Mouse (Mus musculus) heart, embryonic 13.5 days (tissue): ENCODE data around the gene Stk19. TPM values are rescaled to one million over a fixed set of nuclear protein-coding genes. Genes with fewer than 3 reads are reported as not detected.

Source experiments
- ATAC-seq: fragments of 200-750 bp; cut with Nextera tagmentation; 2 replicates; pipeline ENCODE4 v1.8.0; 2017; ENCODE audit warnings: moderate TSS enrichment; ENCODE audit not compliant: insufficient number of reproducible peaks, low FRiP score, low TSS enrichment; ENCODE audit errors: extremely low read depth
- H3K27ac ChIP-seq: fragments of 300-500 bp; sonication (generic); replicated peaks from 2 replicates; pipeline ENCODE4 v1.5.1; 2015; ENCODE audit warnings: moderate library complexity, mild to moderate bottlenecking, inconsistent platforms
- H3K27me3 ChIP-seq: fragments of 300-500 bp; sonication (generic); replicated peaks from 2 replicates; pipeline ENCODE4 v1.6.1; 2015; ENCODE audit warnings: mild to moderate bottlenecking, inconsistent platforms
- H3K36me3 ChIP-seq: fragments of 300-500 bp; sonication (generic); 2 replicates; pipeline ENCODE4 v1.6.1; 2015; ENCODE audit warnings: mild to moderate bottlenecking, inconsistent platforms
- H3K4me1 ChIP-seq: fragments of 300-500 bp; sonication (generic); 2 replicates; pipeline ENCODE4 v1.6.1; 2015; ENCODE audit warnings: inconsistent platforms
- H3K4me2 ChIP-seq: fragments of 300-500 bp; sonication (generic); 2 replicates; pipeline ENCODE4 v1.6.1; 2015; ENCODE audit warnings: inconsistent platforms, mild to moderate bottlenecking, moderate library complexity
- H3K4me3 ChIP-seq: fragments of 300-500 bp; sonication (generic); 2 replicates; pipeline ENCODE4 v1.5.1; 2015; ENCODE audit warnings: moderate library complexity, mild to moderate bottlenecking, inconsistent platforms
- H3K9ac ChIP-seq: fragments of 300-500 bp; sonication (generic); 2 replicates; pipeline ENCODE4 v1.6.1; 2015; ENCODE audit warnings: inconsistent platforms, mild to moderate bottlenecking, moderate library complexity
- H3K9me3 ChIP-seq: fragments of 300-500 bp; sonication (generic); 2 replicates; pipeline ENCODE4 v1.6.1; 2016; ENCODE audit warnings: inconsistent platforms
- WGBS: fragments of 180-500 bp; shearing (Covaris S2); methylation state at CpG from one replicate; pipeline ENCODE4 v1.1.7; 2015; ENCODE audit warnings: mixed read lengths; 5-methylcytosine and 5-hydroxymethylcytosine counted together
- polyA plus RNA-seq: library from polyadenylated mRNA; unstranded; fragments of >200 nt; fragmentation: Nextera tagmentation; extraction: Ambion mirVana; gene quantifications from 2 replicates; pipeline ENCODE4 v1.2.1, GENCODE M21; 2015

The Stk19 gene
- 17.4 and 18.3 TPM in 2 replicates for polyA plus RNA-seq

DNA sequence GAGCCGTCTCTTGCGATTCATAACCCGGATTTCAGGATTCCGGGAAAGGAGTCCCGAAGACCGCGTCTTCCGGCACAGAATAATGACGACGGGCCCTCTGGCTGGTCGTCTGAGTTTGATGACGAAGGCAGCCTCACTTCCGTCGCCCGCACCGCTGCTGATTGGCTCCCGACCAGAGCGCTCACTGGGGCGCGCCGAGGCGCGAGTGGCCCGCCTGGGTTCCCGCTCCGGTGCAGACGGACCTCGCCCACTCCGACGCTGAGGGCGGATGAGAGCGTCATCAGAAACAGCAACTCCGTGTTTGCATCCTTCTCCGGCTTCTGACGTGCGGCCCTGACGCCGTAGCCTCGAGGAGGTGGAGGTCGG lies at the start of gene Stk19, which contains the start of gene Dxo:
Stk19 (minus strand) TSS at position 90 of the 366 bp plus-strand sequence.
Dxo (plus strand) TSS at position 164 of the 366 bp plus-strand sequence.
- peaks cover 26% of the 10 kb centered on the region for H3K4me1 ChIP-seq
- H3K4me2 ChIP-seq = peak within 1 kb of the TSS; percentile 99
- under 1% methylated on average over 40 of the region's 40 CpGs for whole genome bisulfite sequencing
- peak within 1 kb of the TSS; percentile 89 for H3K9ac ChIP-seq
- H3K9me3 ChIP-seq = no peaks in the 10 kb centered on the region
- H3K4me3 ChIP-seq = peak within 1 kb of the TSS; percentile 91
- H3K36me3 ChIP-seq = peaks cover 65% of the 10 kb centered on the region
- peak within 1 kb of the TSS; percentile 69 for H3K27ac ChIP-seq
- ATAC-seq = peak; percentile 89
- no peaks in the 10 kb centered on the region for H3K27me3 ChIP-seq

DNA sequence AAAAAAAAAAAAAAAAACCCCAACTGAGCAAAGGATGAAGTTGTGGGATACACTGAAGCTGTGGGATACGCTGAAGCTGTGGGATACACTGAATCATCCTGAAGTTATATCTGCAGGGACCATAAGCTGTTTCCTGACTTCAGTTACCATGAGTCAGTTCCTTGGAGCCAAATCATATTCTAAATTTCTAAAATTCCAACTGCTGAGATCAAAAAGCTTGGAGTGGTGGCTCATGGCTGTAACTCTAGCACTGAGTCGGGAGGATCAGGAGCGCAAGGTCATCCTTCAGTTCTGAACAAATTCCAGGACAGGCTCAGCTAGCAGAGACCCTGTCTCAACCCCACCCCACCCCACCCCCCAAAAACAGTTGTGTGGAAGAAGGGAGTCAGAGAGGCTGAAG lies 48.9 kb upstream of the Stk19 start:
- H3K27me3 ChIP-seq = no peaks in the 10 kb centered on the region; the same call in 1 of the 2 replicates
- peaks cover 13% of the 10 kb centered on the region; the same call in 1 of the 2 replicates for H3K4me1 ChIP-seq
- H3K4me3 ChIP-seq = no peak overlapping the region
- no peak overlapping the region for H3K27ac ChIP-seq
- ATAC-seq = no peak
- WGBS = 73% methylated on average over 3 of the region's 3 CpGs
- no peak overlapping the region; the same call in 1 of the 2 replicates for H3K9ac ChIP-seq
- H3K4me2 ChIP-seq = no peak overlapping the region
- no peaks in the 10 kb centered on the region for H3K36me3 ChIP-seq
- no peaks in the 10 kb centered on the region for H3K9me3 ChIP-seq

DNA sequence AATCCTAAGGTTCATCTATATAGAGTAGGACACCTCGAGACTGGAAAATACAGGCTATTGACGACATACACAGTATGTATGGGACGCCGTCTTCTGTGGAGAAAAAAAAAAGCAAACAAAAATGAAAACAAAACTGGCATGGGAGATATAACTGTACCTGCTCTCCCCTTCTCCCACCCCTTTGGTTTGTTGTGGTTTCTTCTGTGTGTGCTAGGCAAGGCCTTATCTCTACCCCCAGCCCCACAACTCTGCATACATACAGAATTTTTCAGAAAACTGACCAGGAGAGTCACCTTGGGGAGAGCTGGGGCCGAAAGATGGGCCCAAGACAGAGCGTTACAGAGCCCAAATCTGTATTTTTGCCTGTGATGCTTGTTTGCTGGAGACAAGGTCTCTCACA lies 48.0 kb upstream of the Stk19 start:
- H3K4me2 ChIP-seq = no peak overlapping the region
- H3K27ac ChIP-seq = no peak overlapping the region
- no peak overlapping the region for H3K9ac ChIP-seq
- no peak overlapping the region for H3K4me3 ChIP-seq
- ATAC-seq = no peak
- H3K9me3 ChIP-seq = no peaks in the 10 kb centered on the region
- H3K36me3 ChIP-seq = no peaks in the 10 kb centered on the region
- H3K4me1 ChIP-seq = peaks cover 13% of the 10 kb centered on the region; the same call in 1 of the 2 replicates
- WGBS = 75% methylated on average over 6 of the region's 6 CpGs
- H3K27me3 ChIP-seq = peaks cover 2% of the 10 kb centered on the region; the same call in 1 of the 2 replicates

DNA sequence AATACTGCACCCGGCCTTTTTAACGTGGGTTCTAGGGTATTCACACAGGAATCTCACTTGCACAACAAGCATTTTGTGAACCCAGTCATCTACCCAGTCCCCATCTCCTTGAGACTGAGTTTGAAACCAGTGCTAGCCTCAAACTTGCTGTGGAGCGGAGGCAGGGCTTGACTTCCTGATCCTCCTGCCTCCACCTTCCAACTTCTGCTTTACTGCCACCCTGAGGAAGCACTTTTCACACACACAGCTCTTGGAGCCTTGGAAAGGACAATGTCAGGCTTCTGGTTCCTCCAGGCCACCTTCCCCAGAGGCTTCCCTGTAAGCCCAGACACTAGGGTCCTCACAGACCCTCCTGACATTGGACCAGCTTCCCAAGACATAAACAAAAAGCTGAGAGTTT lies 46.6 kb upstream of the Stk19 start:
- H3K27ac ChIP-seq = no peak overlapping the region
- ATAC-seq = no peak
- no peaks in the 10 kb centered on the region for H3K9me3 ChIP-seq
- peaks cover 19% of the 10 kb centered on the region; the same call in 1 of the 2 replicates for H3K4me1 ChIP-seq
- no peak overlapping the region for H3K4me3 ChIP-seq
- WGBS = 56% methylated on average over 3 of the region's 3 CpGs
- H3K4me2 ChIP-seq = no peak overlapping the region
- peaks cover 2% of the 10 kb centered on the region; the same call in 1 of the 2 replicates for H3K27me3 ChIP-seq
- no peak overlapping the region for H3K9ac ChIP-seq
- H3K36me3 ChIP-seq = no peaks in the 10 kb centered on the region

DNA sequence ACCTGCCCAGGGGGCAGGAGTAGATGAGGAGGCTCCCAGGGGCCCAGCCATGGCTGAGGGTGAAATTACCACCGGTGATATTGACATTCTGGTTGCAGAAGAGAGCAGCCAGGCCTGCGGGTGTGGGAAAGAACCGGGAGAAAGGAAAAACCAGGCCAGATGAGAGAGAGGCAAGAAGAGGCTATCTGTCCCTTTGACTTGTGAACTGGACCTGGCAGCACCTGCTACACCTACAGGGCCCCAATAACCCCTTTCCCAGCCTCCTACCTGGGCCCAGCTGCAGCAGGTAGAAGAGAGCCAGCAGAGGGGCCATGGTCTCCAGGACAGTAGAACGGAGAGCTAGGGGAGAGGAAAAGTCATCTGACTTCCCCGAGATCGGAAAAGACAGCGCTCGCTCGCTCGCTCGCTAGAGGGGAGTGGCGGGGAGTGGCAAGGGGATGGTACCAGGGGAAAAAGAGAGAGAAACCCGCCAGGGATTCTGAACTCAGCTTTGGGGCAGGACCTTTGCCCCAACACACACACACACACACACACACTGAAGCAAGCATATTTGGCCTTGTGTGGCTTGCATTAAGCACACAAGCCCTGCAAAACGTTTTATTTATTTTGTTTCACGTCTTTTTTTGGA lies 45.1 kb upstream of the Stk19 start, which contains the start of gene Gm20547:
Gm20547 (minus strand) TSS at position 360 of the 628 bp plus-strand sequence.
- H3K36me3 ChIP-seq = no peaks in the 10 kb centered on the region
- H3K4me3 ChIP-seq = 0 out of 2 replicates have a peak within 1 kb of the TSS, but pooled peaks have one; percentile 1
- peaks cover 19% of the 10 kb centered on the region; the same call in 1 of the 2 replicates for H3K4me1 ChIP-seq
- peak within 1 kb of the TSS; percentile 61 for H3K9ac ChIP-seq
- no peaks in the 10 kb centered on the region for H3K9me3 ChIP-seq
- ATAC-seq = no peak
- H3K4me2 ChIP-seq = peak within 1 kb of the TSS; percentile 47
- WGBS = 9% methylated on average over 15 of the region's 15 CpGs
- no peak within 1 kb of the TSS for H3K27ac ChIP-seq
- H3K27me3 ChIP-seq = peaks cover 2% of the 10 kb centered on the region; the same call in 1 of the 2 replicates

DNA sequence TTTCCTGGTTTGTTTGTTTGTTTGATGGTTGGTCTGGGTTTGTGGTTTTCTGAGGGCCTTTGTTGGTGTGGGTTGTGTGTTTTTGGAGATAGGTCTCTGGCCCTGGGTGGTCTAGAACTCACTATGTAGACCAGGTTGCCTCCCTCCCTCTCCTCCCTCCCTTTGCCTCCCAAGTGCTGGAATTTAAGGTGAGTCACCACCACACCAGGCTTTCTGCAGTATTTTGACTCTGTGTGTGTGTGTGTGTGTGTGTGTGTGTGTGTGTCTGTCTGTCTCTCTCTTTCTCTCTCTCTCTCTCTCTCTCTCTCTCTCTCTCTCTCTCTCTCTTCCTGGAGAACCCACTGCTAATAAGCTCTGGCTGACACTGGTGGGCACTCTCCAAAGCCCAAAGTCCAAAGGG lies 44.4 kb upstream of the Stk19 start:
- Histone ChIP-seq H3K4me3 (no peak overlapping the region), H3K9me3 (no peaks in the 10 kb centered on the region)
- ATAC-seq = no peak

DNA sequence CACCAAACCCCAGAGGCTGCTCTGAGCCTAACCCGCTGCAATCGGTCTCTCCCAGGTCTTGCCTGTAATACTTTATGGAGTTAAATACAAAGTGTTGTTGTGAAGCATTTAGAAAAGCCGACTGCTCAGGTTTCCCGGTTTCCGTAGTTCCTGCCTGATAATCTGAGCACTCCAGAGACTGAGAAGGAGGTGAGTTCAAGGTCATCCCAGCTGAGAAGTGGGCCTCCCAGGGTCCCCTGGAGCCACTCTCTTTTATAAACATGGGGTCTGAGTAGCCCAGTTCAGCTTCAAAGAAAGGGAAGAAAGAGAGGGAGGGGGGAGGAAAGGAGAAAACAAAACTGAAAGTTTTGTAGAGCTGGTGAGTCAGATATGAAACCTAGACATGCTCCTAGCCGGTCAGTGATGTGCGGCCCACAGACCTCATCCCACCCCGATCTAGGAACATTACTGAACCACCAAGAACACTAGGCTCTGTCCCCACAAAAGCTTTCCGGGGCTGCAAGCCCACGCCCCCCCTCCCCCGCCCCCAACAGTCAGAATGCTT lies 42.7 kb upstream of the Stk19 start, which contains the start of gene Zbtb12:
Zbtb12 (plus strand) TSS at position 148 of the 544 bp plus-strand sequence.
- Histone ChIP-seq H3K27me3 (peaks cover 6% of the 10 kb centered on the region), H3K4me2 (no peak within 1 kb of the TSS), H3K4me3 (no peak within 1 kb of the TSS), H3K27ac (no peak within 1 kb of the TSS), H3K4me1 (peaks cover 11% of the 10 kb centered on the region; the same call in 1 of the 2 replicates), H3K9me3 (no peaks in the 10 kb centered on the region), H3K36me3 (no peaks in the 10 kb centered on the region), H3K9ac (peak within 1 kb of the TSS; percentile 33; the same call in 1 of the 2 replicates)
- ATAC-seq = no peak
- WGBS = 58% methylated on average over 11 of the region's 11 CpGs

More for the DNA sequence above, 44.4 kb upstream of the Stk19 start:
- Histone ChIP-seq H3K27me3 (peaks cover 2% of the 10 kb centered on the region; the same call in 1 of the 2 replicates), H3K4me2 (no peak overlapping the region), H3K9ac (no peak overlapping the region), H3K36me3 (no peaks in the 10 kb centered on the region), H3K27ac (no peak overlapping the region), H3K4me1 (peaks cover 18% of the 10 kb centered on the region; the same call in 1 of the 2 replicates)

DNA sequence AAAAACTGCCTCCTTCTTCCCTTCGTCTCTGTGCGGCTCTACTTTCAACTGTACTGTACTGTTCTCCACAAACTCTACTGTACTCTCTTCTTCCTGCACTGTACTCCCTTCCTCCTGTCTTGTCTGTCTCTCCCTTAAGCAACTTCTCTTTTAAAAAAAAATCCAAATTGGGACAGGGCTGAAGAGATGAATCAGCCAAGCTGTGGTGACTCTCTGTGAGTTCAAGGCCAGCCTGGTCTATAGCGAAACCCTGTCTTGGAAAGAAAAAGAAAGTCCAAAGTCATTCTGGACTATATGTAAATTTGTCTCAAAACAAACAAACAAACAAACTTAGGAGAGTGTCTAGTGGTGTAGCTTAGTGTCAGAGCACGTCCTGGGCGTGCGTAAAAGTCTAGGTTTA lies 37.6 kb upstream of the Stk19 start:
- WGBS = 85% methylated on average over 6 of the region's 6 CpGs
- no peaks in the 10 kb centered on the region for H3K9me3 ChIP-seq
- ATAC-seq = no peak
- H3K27ac ChIP-seq = no peak overlapping the region
- peaks cover 10% of the 10 kb centered on the region for H3K27me3 ChIP-seq
- H3K4me1 ChIP-seq = peaks cover 2% of the 10 kb centered on the region; the same call in 1 of the 2 replicates
- no peak overlapping the region for H3K9ac ChIP-seq
- no peak overlapping the region for H3K4me3 ChIP-seq
- H3K4me2 ChIP-seq = no peak overlapping the region
- no peaks in the 10 kb centered on the region for H3K36me3 ChIP-seq

DNA sequence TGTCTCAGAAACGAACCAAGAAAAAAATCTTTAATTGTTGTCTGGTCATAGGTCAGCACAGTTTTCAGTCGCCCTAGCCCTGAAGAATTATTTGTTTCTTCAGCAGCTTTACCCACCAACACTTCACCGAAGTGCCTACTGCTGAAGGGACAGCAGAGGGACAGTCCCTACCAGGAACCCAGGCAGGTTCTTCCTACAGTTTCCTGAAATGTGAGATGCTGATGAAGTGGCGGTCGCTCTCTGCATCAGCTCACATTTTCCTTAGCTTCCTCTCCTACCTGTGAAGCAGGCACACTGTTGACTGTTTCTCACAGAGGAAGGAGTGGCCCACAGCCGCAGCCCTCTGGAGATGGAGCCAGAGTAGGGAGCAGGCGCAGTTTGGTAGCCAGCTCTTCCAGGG lies 29.2 kb upstream of the Stk19 start:
- Histone ChIP-seq H3K27ac (no peak overlapping the region), H3K36me3 (no peaks in the 10 kb centered on the region), H3K4me1 (no peaks in the 10 kb centered on the region), H3K27me3 (peaks cover 36% of the 10 kb centered on the region), H3K4me3 (no peak overlapping the region), H3K9ac (no peak overlapping the region), H3K9me3 (no peaks in the 10 kb centered on the region), H3K4me2 (no peak overlapping the region)
- no peak for ATAC-seq
- 49% methylated on average over 7 of the region's 7 CpGs for WGBS

DNA sequence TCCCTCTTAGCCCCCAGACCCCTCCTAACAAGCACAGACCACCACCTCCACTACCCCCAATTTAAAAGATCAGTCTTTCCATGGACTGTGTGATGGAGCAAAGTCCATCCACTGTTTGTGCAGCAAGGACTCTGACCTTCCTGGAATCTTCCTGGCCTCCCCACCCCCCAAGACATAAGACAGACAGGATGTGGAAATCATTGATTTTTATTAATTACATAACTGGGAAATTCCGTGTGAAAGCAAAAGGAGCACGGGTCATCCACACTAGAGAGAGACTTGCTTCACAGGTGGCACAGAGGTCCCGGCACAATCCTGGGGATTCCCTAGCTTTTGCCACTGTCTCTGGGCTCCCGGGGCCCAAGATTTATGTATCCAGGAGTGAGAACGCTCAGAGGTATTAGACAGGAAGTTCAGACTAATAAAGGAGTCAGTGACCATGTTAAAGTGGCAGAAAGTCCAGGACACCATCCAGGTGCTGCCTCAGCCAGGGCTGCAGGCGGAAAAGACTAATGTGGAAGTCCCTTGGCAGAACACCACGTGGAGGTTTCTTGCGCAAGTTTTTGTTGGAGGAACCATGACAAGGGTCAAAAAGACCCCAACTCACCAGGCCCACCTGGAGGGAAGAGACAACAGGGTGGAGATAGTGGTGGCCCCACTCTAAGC lies 25.8 kb upstream of the Stk19 start, which contains the start of gene Cfb:
Cfb (minus strand) TSS at position 103 of the 666 bp plus-strand sequence.
- 64% methylated on average over 8 of the region's 8 CpGs for WGBS

More for the DNA sequence above, 25.8 kb upstream of the Stk19 start, which contains the start of gene Cfb:
- no peaks in the 10 kb centered on the region for H3K4me1 ChIP-seq
- H3K4me2 ChIP-seq = no peak within 1 kb of the TSS
- peaks cover 7% of the 10 kb centered on the region; the same call in 1 of the 2 replicates for H3K36me3 ChIP-seq
- H3K4me3 ChIP-seq = no peak within 1 kb of the TSS
- H3K9ac ChIP-seq = no peak within 1 kb of the TSS
- no peaks in the 10 kb centered on the region for H3K9me3 ChIP-seq
- H3K27ac ChIP-seq = no peak within 1 kb of the TSS
- no peak for ATAC-seq
- H3K27me3 ChIP-seq = peaks cover 43% of the 10 kb centered on the region
